Mouse (Mus musculus): Measurements from ENCODE around the gene Lrsam1.

GRCm38 (mm10) chr2:32938741-32939140 is 22.7 kb downstream of the Lrsam1 start:
- TF ChIP-seq CHD2 (IDR thresholded peaks at IDR 0.05; ENCODE audit: low read depth, low read length), result no peak
- no peak for TF ChIP-seq ZNF384 (IDR thresholded peaks at IDR 0.05; ENCODE audit: low read depth, low read length)
- TF ChIP-seq ZC3H11A (IDR thresholded peaks at IDR 0.05; ENCODE audit: borderline replicate concordance, low read depth, low read length), result no peak
